Mouse (Mus musculus): ENCODE results near the gene Magea5.
"Not testable (repeated sequence)": the region's sequence is repeated elsewhere in the genome, so short reads cannot be mapped to it uniquely, and the experiment has no call there.

The Magea5 gene

DNA sequence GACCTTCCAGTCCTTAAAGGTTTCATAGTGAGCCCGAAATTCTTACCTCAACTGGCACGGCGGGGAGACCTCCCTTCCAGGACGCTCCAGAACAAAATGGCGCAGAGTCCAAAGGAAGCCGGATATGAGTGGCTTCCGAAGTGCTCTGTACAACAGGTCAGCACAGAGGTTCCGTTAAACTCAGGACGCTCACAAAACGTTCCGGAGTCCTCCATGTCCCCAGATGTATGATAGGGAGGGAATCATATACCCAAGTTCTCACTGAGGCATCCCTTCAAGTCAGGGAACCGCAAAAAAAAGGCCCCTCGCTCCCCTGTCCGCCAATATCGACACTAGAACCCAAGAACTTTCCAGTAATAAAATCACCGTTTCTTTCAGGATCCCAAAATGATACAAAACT, at the start of gene Magea5:
Magea5 (minus strand) TSS at position 101 of the 400 bp plus-strand sequence.
- DNase-seq (ENCODE audit: low spot score in 2 of 2), result not testable (repeated sequence)

GRCm38 (mm10) chrX:155098024-155098423, 35.1 kb upstream of the Magea5 start:
- DNase-seq (ENCODE audit: low spot score in 2 of 2), result no peak

- DNase-seq (ENCODE audit: low spot score in 2 of 2), result not testable (repeated sequence)
Observed at GRCm38 (mm10) chrX:155093566-155093965, 30.6 kb upstream of the Magea5 start, which contains the start of gene Magea2. Gene Magea2, minus strand, starts transcription at chrX:155093666.

DNA sequence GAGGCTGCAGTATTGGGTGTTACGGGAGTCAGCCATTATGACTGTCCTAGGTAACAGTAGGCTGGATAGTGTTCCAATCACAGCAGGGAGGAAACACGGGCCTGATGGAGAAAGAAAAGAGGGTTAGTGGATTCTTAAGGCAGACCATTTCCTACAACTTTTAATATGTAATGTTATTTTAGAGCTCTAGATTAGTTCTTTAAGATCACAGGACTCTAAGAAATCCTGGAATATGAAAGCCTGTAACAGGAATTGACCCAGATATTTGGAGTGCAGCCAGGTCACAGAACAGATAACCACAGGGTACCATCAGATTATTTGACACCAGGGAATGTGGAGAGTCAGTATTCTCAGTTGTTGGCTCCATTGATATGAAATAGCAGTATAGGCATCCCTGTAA, 26.7 kb upstream of the Magea5 start, which contains the start of gene Magea1:
Magea1 (minus strand) TSS at position 101 of the 400 bp plus-strand sequence.
- DNase-seq (ENCODE audit: low spot score in 2 of 2), result not testable (repeated sequence)

Measured in spleen, postnatal 4 days (tissue).